Mouse (Mus musculus): ENCODE data around the gene Gm20388.

- TF ChIP-seq CTCF (conservative IDR thresholded peaks at IDR 0.05; ENCODE audit: insufficient read depth, insufficient read length, low read depth, low read length), result no peak
- TF ChIP-seq POLR2A (IDR thresholded peaks at IDR 0.05; ENCODE audit: low read depth, low read length), result no peak
These were observed 2127.4 kb downstream of the Gm20388 start for GRCm38 (mm10) chr8:122038076-122038475.

Measured in kidney, adult 2 months (tissue).